Mouse (Mus musculus): ENCODE measurements around the gene Bex6.

The Bex6 gene

GRCm38 (mm10) chr16:32176896-32177686, 2.5 kb upstream of the Bex6 start:
- Histone ChIP-seq H3K9me3 (ENCODE audit: low read length) (peaks cover 8% of the 10 kb centered on the region; the same call in 1 of the 2 replicates), H3K27me3 (ENCODE audit: insufficient read depth, low read length) (no peaks in the 10 kb centered on the region), H3K36me3 (ENCODE audit: insufficient read depth, low read length) (no peaks in the 10 kb centered on the region), H3K4me3 (replicated peaks; ENCODE audit: low read length) (peak overlapping the region; percentile 50), H3K4me1 (replicated peaks; ENCODE audit: low read depth, low read length) (peaks cover 38% of the 10 kb centered on the region)
- TF ChIP-seq NANOG (IDR thresholded peaks at IDR 0.05; ENCODE audit: borderline replicate concordance, low read length): no peak
- no peak for TF ChIP-seq CTCF (conservative IDR thresholded peaks at IDR 0.05; ENCODE audit: low read length)
- no peak for TF ChIP-seq POU5F1 (IDR thresholded peaks at IDR 0.05; ENCODE audit: borderline replicate concordance, low read length)

GRCm38 (mm10) chr16:32186056-32186455, 6.4 kb downstream of the Bex6 start:
- peaks cover 9% of the 10 kb centered on the region for H3K4me1 ChIP-seq (replicated peaks; ENCODE audit: low read depth, low read length)
- H3K27me3 ChIP-seq (ENCODE audit: insufficient read depth, low read length): peaks cover 9% of the 10 kb centered on the region
- TF ChIP-seq POU5F1 (IDR thresholded peaks at IDR 0.05; ENCODE audit: borderline replicate concordance, low read length) (no peak), CTCF (conservative IDR thresholded peaks at IDR 0.05; ENCODE audit: low read length) (no peak), NANOG (IDR thresholded peaks at IDR 0.05; ENCODE audit: borderline replicate concordance, low read length) (no peak)
- no peak overlapping the region for H3K4me3 ChIP-seq (replicated peaks; ENCODE audit: low read length)
- no peaks in the 10 kb centered on the region for H3K36me3 ChIP-seq (ENCODE audit: insufficient read depth, low read length)
- H3K9me3 ChIP-seq (ENCODE audit: low read length): no peaks in the 10 kb centered on the region

GRCm38 (mm10) chr16:32189109-32189508, 9.5 kb downstream of the Bex6 start:
- no peaks in the 10 kb centered on the region for H3K36me3 ChIP-seq (ENCODE audit: insufficient read depth, low read length)
- TF ChIP-seq CTCF (conservative IDR thresholded peaks at IDR 0.05; ENCODE audit: low read length) (no peak), POU5F1 (IDR thresholded peaks at IDR 0.05; ENCODE audit: borderline replicate concordance, low read length) (no peak), NANOG (IDR thresholded peaks at IDR 0.05; ENCODE audit: borderline replicate concordance, low read length) (no peak)
- H3K4me3 ChIP-seq (replicated peaks; ENCODE audit: low read length): no peak overlapping the region
- peaks cover 9% of the 10 kb centered on the region for H3K27me3 ChIP-seq (ENCODE audit: insufficient read depth, low read length)
- peaks cover 3% of the 10 kb centered on the region; the same call in 1 of the 2 replicates for H3K9me3 ChIP-seq (ENCODE audit: low read length)
- H3K4me1 ChIP-seq (replicated peaks; ENCODE audit: low read depth, low read length): peaks cover 9% of the 10 kb centered on the region

- 0 out of 2 replicates have a peak overlapping the region, but pooled peaks have one; percentile 20 for H3K4me3 ChIP-seq (replicated peaks; ENCODE audit: low read length)
- peaks cover 9% of the 10 kb centered on the region for H3K27me3 ChIP-seq (ENCODE audit: insufficient read depth, low read length)
- H3K9me3 ChIP-seq (ENCODE audit: low read length): peaks cover 10% of the 10 kb centered on the region
- H3K4me1 ChIP-seq (replicated peaks; ENCODE audit: low read depth, low read length): peaks cover 9% of the 10 kb centered on the region
- TF ChIP-seq NANOG (IDR thresholded peaks at IDR 0.05; ENCODE audit: borderline replicate concordance, low read length): no peak
- TF ChIP-seq CTCF (conservative IDR thresholded peaks at IDR 0.05; ENCODE audit: low read length): no peak
- no peak for TF ChIP-seq POU5F1 (IDR thresholded peaks at IDR 0.05; ENCODE audit: borderline replicate concordance, low read length)
- H3K36me3 ChIP-seq (ENCODE audit: insufficient read depth, low read length): no peaks in the 10 kb centered on the region
These were observed 10.4 kb downstream of the Bex6 start for GRCm38 (mm10) chr16:32190011-32190441.

- Histone ChIP-seq H3K27me3 (ENCODE audit: insufficient read depth, low read length) (no peaks in the 10 kb centered on the region), H3K9me3 (ENCODE audit: low read length) (peaks cover 30% of the 10 kb centered on the region), H3K4me1 (replicated peaks; ENCODE audit: low read depth, low read length) (no peaks in the 10 kb centered on the region), H3K36me3 (ENCODE audit: insufficient read depth, low read length) (no peaks in the 10 kb centered on the region), H3K4me3 (replicated peaks; ENCODE audit: low read length) (no peak overlapping the region)
- TF ChIP-seq CTCF (conservative IDR thresholded peaks at IDR 0.05; ENCODE audit: low read length) (no peak), NANOG (IDR thresholded peaks at IDR 0.05; ENCODE audit: borderline replicate concordance, low read length) (no peak), POU5F1 (IDR thresholded peaks at IDR 0.05; ENCODE audit: borderline replicate concordance, low read length) (no peak)
These were observed 20.8 kb downstream of the Bex6 start for GRCm38 (mm10) chr16:32200256-32201003.

- TF ChIP-seq CTCF (conservative IDR thresholded peaks at IDR 0.05; ENCODE audit: low read length): no peak
- TF ChIP-seq NANOG (IDR thresholded peaks at IDR 0.05; ENCODE audit: borderline replicate concordance, low read length): no peak
- no peak for TF ChIP-seq POU5F1 (IDR thresholded peaks at IDR 0.05; ENCODE audit: borderline replicate concordance, low read length)
- Histone ChIP-seq H3K36me3 (ENCODE audit: insufficient read depth, low read length) (no peaks in the 10 kb centered on the region), H3K27me3 (ENCODE audit: insufficient read depth, low read length) (no peaks in the 10 kb centered on the region), H3K4me3 (replicated peaks; ENCODE audit: low read length) (no peak overlapping the region), H3K9me3 (ENCODE audit: low read length) (peaks cover 30% of the 10 kb centered on the region), H3K4me1 (replicated peaks; ENCODE audit: low read depth, low read length) (no peaks in the 10 kb centered on the region)
These were observed 21.3 kb downstream of the Bex6 start for GRCm38 (mm10) chr16:32201004-32201325.

GRCm38 (mm10) chr16:32202681-32203080, 23.1 kb downstream of the Bex6 start:
- H3K4me1 ChIP-seq (replicated peaks; ENCODE audit: low read depth, low read length): no peaks in the 10 kb centered on the region
- H3K4me3 ChIP-seq (replicated peaks; ENCODE audit: low read length): no peak overlapping the region
- H3K9me3 ChIP-seq (ENCODE audit: low read length): peaks cover 30% of the 10 kb centered on the region
- H3K27me3 ChIP-seq (ENCODE audit: insufficient read depth, low read length): no peaks in the 10 kb centered on the region
- H3K36me3 ChIP-seq (ENCODE audit: insufficient read depth, low read length): no peaks in the 10 kb centered on the region
- TF ChIP-seq CTCF (conservative IDR thresholded peaks at IDR 0.05; ENCODE audit: low read length) (peak; percentile 23; the same call in 1 of the 2 replicates), NANOG (IDR thresholded peaks at IDR 0.05; ENCODE audit: borderline replicate concordance, low read length) (no peak)

GRCm38 (mm10) chr16:32204902-32205301, 25.3 kb downstream of the Bex6 start:
- H3K4me1 ChIP-seq (replicated peaks; ENCODE audit: low read depth, low read length): no peaks in the 10 kb centered on the region
- no peaks in the 10 kb centered on the region for H3K27me3 ChIP-seq (ENCODE audit: insufficient read depth, low read length)
- TF ChIP-seq NANOG (IDR thresholded peaks at IDR 0.05; ENCODE audit: borderline replicate concordance, low read length) (no peak), POU5F1 (IDR thresholded peaks at IDR 0.05; ENCODE audit: borderline replicate concordance, low read length) (no peak), CTCF (conservative IDR thresholded peaks at IDR 0.05; ENCODE audit: low read length) (no peak; the same call in 1 of the 2 replicates)
- no peak overlapping the region for H3K4me3 ChIP-seq (replicated peaks; ENCODE audit: low read length)
- H3K9me3 ChIP-seq (ENCODE audit: low read length): peaks cover 44% of the 10 kb centered on the region
- H3K36me3 ChIP-seq (ENCODE audit: insufficient read depth, low read length): no peaks in the 10 kb centered on the region
